Mouse (Mus musculus): ENCODE data around the gene Olfr1357. TPM values are rescaled to one million over a fixed set of nuclear protein-coding genes. Genes with fewer than 3 reads are reported as not detected.
A peak's percentile ranks its signal among the peaks of the same experiment; 100 is the strongest.

Olfr1357 gene
- polyA plus RNA-seq, 2 experiments, result not detected

- H3K27ac ChIP-seq (replicated peaks; ENCODE audit: low read depth, low read length), result no peak overlapping the region
- H3K9me3 ChIP-seq (ENCODE audit: control insufficient read depth, low read length), result no peaks in the 10 kb centered on the region
- WGBS, result 96% methylated on average over 13 of the region's 13 CpGs
- H3K36me3 ChIP-seq (ENCODE audit: control insufficient read depth, insufficient read depth, low read length), result peaks cover 71% of the 10 kb centered on the region
- no peak overlapping the region for H3K9ac ChIP-seq (ENCODE audit: low read depth, low read length, severe bottlenecking)
- TF ChIP-seq POLR2A (IDR thresholded peaks at IDR 0.05; ENCODE audit: borderline replicate concordance, extremely low read depth, insufficient read depth, insufficient read length), result no peak
- H3K4me1 ChIP-seq (ENCODE audit: control insufficient read depth, insufficient read depth, low read length), result peaks cover 8% of the 10 kb centered on the region
- DNase-seq (ENCODE audit: low spot score) (no peak), ATAC-seq (ENCODE audit: low FRiP score, low read depth) (no peak)
- no peak overlapping the region for H3K4me3 ChIP-seq (replicated peaks; ENCODE audit: low read length)
- no peak overlapping the region for H3K4me2 ChIP-seq (replicated peaks; ENCODE audit: low read depth, low read length, severe bottlenecking)
- H3K27me3 ChIP-seq (ENCODE audit: control insufficient read depth, insufficient read depth, low read length), result no peaks in the 10 kb centered on the region
Observed at GRCm38 (mm10) chr10:78586026-78586425, 31.8 kb downstream of the Olfr1357 start.

DNA sequence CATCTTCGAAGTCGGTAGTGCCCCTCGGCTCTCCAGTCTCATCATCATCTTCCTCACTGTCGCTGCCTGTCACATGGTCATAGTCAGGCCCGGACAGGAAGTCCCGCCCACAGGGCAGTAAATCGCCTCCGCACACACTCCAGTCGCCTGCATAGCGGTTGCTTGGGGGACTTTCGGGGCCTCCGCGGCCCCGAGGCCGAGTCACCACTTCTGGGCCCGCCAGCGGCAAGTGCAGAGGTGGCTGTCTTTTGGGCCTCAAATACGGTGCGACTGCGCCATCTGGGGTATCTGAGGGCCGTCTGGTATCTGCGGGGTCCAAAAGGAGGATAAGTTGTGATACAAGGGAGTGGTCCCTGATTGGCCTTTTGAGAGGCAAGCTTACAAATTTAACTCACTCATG, 32.3 kb downstream of the Olfr1357 start:
- H3K4me1 ChIP-seq (ENCODE audit: control insufficient read depth, insufficient read depth, low read length), result peaks cover 6% of the 10 kb centered on the region
- H3K9ac ChIP-seq (ENCODE audit: low read depth, low read length, severe bottlenecking), result no peak overlapping the region
- ATAC-seq (ENCODE audit: low FRiP score, low read depth) (no peak), DNase-seq (ENCODE audit: low spot score) (no peak)
- WGBS, result 80% methylated on average over 22 of the region's 22 CpGs
- peaks cover 74% of the 10 kb centered on the region for H3K36me3 ChIP-seq (ENCODE audit: control insufficient read depth, insufficient read depth, low read length)
- no peak overlapping the region for H3K4me2 ChIP-seq (replicated peaks; ENCODE audit: low read depth, low read length, severe bottlenecking)
- no peak for TF ChIP-seq POLR2A (IDR thresholded peaks at IDR 0.05; ENCODE audit: borderline replicate concordance, extremely low read depth, insufficient read depth, insufficient read length)
- H3K9me3 ChIP-seq (ENCODE audit: control insufficient read depth, low read length), result no peaks in the 10 kb centered on the region
- H3K27ac ChIP-seq (replicated peaks; ENCODE audit: low read depth, low read length), result no peak overlapping the region
- H3K27me3 ChIP-seq (ENCODE audit: control insufficient read depth, insufficient read depth, low read length), result no peaks in the 10 kb centered on the region
- H3K4me3 ChIP-seq (replicated peaks; ENCODE audit: low read length), result no peak overlapping the region

- no peak overlapping the region for H3K9ac ChIP-seq (ENCODE audit: low read depth, low read length, severe bottlenecking)
- peaks cover 79% of the 10 kb centered on the region for H3K36me3 ChIP-seq (ENCODE audit: control insufficient read depth, insufficient read depth, low read length)
- H3K27ac ChIP-seq (replicated peaks; ENCODE audit: low read depth, low read length), result no peak overlapping the region
- no peak for DNase-seq (ENCODE audit: low spot score)
- H3K4me3 ChIP-seq (replicated peaks; ENCODE audit: low read length), result no peak overlapping the region
- no peaks in the 10 kb centered on the region for H3K9me3 ChIP-seq (ENCODE audit: control insufficient read depth, low read length)
- H3K4me2 ChIP-seq (replicated peaks; ENCODE audit: low read depth, low read length, severe bottlenecking), result no peak overlapping the region
- no peak for ATAC-seq (ENCODE audit: low FRiP score, low read depth)
- H3K27me3 ChIP-seq (ENCODE audit: control insufficient read depth, insufficient read depth, low read length), result no peaks in the 10 kb centered on the region
- TF ChIP-seq POLR2A (IDR thresholded peaks at IDR 0.05; ENCODE audit: borderline replicate concordance, extremely low read depth, insufficient read depth, insufficient read length), result no peak
- WGBS, result 67% methylated on average over 1 of the region's 1 CpGs
- H3K4me1 ChIP-seq (ENCODE audit: control insufficient read depth, insufficient read depth, low read length), result peaks cover under 1% of the 10 kb centered on the region; the same call in 1 of the 2 replicates
Observed at GRCm38 (mm10) chr10:78584996-78585395, 32.9 kb downstream of the Olfr1357 start.

GRCm38 (mm10) chr10:78583939-78584338, 33.9 kb downstream of the Olfr1357 start:
- Histone ChIP-seq H3K36me3 (ENCODE audit: control insufficient read depth, insufficient read depth, low read length) (peaks cover 79% of the 10 kb centered on the region), H3K9ac (ENCODE audit: low read depth, low read length, severe bottlenecking) (no peak overlapping the region), H3K27me3 (ENCODE audit: control insufficient read depth, insufficient read depth, low read length) (no peaks in the 10 kb centered on the region), H3K4me3 (replicated peaks; ENCODE audit: low read length) (no peak overlapping the region), H3K4me1 (ENCODE audit: control insufficient read depth, insufficient read depth, low read length) (no peaks in the 10 kb centered on the region), H3K4me2 (replicated peaks; ENCODE audit: low read depth, low read length, severe bottlenecking) (no peak overlapping the region), H3K9me3 (ENCODE audit: control insufficient read depth, low read length) (no peaks in the 10 kb centered on the region), H3K27ac (replicated peaks; ENCODE audit: low read depth, low read length) (no peak overlapping the region)
- WGBS, result 72% methylated on average over 3 of the region's 3 CpGs
- no peak for DNase-seq (ENCODE audit: low spot score)
- no peak for ATAC-seq (ENCODE audit: low FRiP score, low read depth)
- no peak for TF ChIP-seq POLR2A (IDR thresholded peaks at IDR 0.05; ENCODE audit: borderline replicate concordance, extremely low read depth, insufficient read depth, insufficient read length)

GRCm38 (mm10) chr10:78583347-78583746, 34.5 kb downstream of the Olfr1357 start:
- H3K9ac ChIP-seq (ENCODE audit: low read depth, low read length, severe bottlenecking), result no peak overlapping the region
- no peak overlapping the region for H3K4me3 ChIP-seq (replicated peaks; ENCODE audit: low read length)
- H3K4me1 ChIP-seq (ENCODE audit: control insufficient read depth, insufficient read depth, low read length), result no peaks in the 10 kb centered on the region
- WGBS, result 71% methylated on average over 8 of the region's 9 CpGs
- DNase-seq (ENCODE audit: low spot score), result no peak
- ATAC-seq (ENCODE audit: low FRiP score, low read depth), result 0 out of 2 replicates have a peak, but pooled peaks have one; percentile 27
- H3K27ac ChIP-seq (replicated peaks; ENCODE audit: low read depth, low read length), result no peak overlapping the region
- H3K27me3 ChIP-seq (ENCODE audit: control insufficient read depth, insufficient read depth, low read length), result no peaks in the 10 kb centered on the region
- no peaks in the 10 kb centered on the region for H3K9me3 ChIP-seq (ENCODE audit: control insufficient read depth, low read length)
- TF ChIP-seq POLR2A (IDR thresholded peaks at IDR 0.05; ENCODE audit: borderline replicate concordance, extremely low read depth, insufficient read depth, insufficient read length), result no peak
- H3K36me3 ChIP-seq (ENCODE audit: control insufficient read depth, insufficient read depth, low read length), result peaks cover 79% of the 10 kb centered on the region
- no peak overlapping the region for H3K4me2 ChIP-seq (replicated peaks; ENCODE audit: low read depth, low read length, severe bottlenecking)

GRCm38 (mm10) chr10:78581121-78581520, 36.8 kb downstream of the Olfr1357 start:
- no peaks in the 10 kb centered on the region for H3K27me3 ChIP-seq (ENCODE audit: control insufficient read depth, insufficient read depth, low read length)
- no peak for TF ChIP-seq POLR2A (IDR thresholded peaks at IDR 0.05; ENCODE audit: borderline replicate concordance, extremely low read depth, insufficient read depth, insufficient read length)
- 95% methylated on average over 7 of the region's 7 CpGs for WGBS
- H3K4me1 ChIP-seq (ENCODE audit: control insufficient read depth, insufficient read depth, low read length), result no peaks in the 10 kb centered on the region
- peaks cover 72% of the 10 kb centered on the region for H3K36me3 ChIP-seq (ENCODE audit: control insufficient read depth, insufficient read depth, low read length)
- H3K9ac ChIP-seq (ENCODE audit: low read depth, low read length, severe bottlenecking), result no peak overlapping the region
- no peak overlapping the region for H3K27ac ChIP-seq (replicated peaks; ENCODE audit: low read depth, low read length)
- ATAC-seq (ENCODE audit: low FRiP score, low read depth), result no peak
- no peak overlapping the region for H3K4me2 ChIP-seq (replicated peaks; ENCODE audit: low read depth, low read length, severe bottlenecking)
- H3K4me3 ChIP-seq (replicated peaks; ENCODE audit: low read length), result no peak overlapping the region
- no peak for DNase-seq (ENCODE audit: low spot score)
- no peaks in the 10 kb centered on the region for H3K9me3 ChIP-seq (ENCODE audit: control insufficient read depth, low read length)
